Mouse (Mus musculus) brain, embryonic 14.5 days (tissue): ENCODE data around the gene Hddc3.
A peak's percentile ranks its signal among the peaks of the same experiment; 100 is the strongest.

Source experiments
- CTCF ChIP-seq: fragments of 200-500 bp; IDR thresholded peaks from 2 replicates; pipeline ENCODE4 v1.5.1; 2012; ENCODE audit warnings: inconsistent platforms, mild to moderate bottlenecking, moderate library complexity, borderline replicate concordance; ENCODE audit not compliant: insufficient read depth, insufficient read length; ENCODE audit errors: extremely low read depth
- POLR2A ChIP-seq: fragments of 200-500 bp; IDR thresholded peaks from 2 replicates; pipeline ENCODE4 v1.6.1; 2012; ENCODE audit warnings: mild to moderate bottlenecking, inconsistent platforms, borderline replicate concordance; ENCODE audit not compliant: poor library complexity, insufficient read depth, insufficient read length, severe bottlenecking; ENCODE audit errors: extremely low read depth

GRCm38 (mm10) chr7:80339793-80340628 is 2.9 kb upstream of the Hddc3 start:
- TF ChIP-seq POLR2A, result peak; percentile 30; the same call in 1 of the 2 replicates
- peak; percentile 83 for TF ChIP-seq CTCF
